Mouse (Mus musculus) embryonic facial prominence, embryonic 11.5 days (tissue): Measurements from ENCODE around the gene Sgk2. TPM values are rescaled to one million over a fixed set of nuclear protein-coding genes. Genes with fewer than 3 reads are reported as not detected.

Source experiments
- ATAC-seq: fragments of 200-750 bp; cut with Nextera tagmentation; replicated peaks from 2 replicates; pipeline ENCODE4 v1.8.0; 2017; ENCODE audit warnings: low read depth; ENCODE audit not compliant: insufficient number of reproducible peaks, low FRiP score, low TSS enrichment
- DNase-seq: peaks from one replicate; pipeline ENCODE4 v3.0.0-alpha.2; 2015; ENCODE audit warnings: low spot score
- H3K27ac ChIP-seq: fragments of 300-500 bp; sonication (generic); replicated peaks from 2 replicates; pipeline ENCODE4 v1.5.1; 2014; ENCODE audit warnings: mild to moderate bottlenecking, low read depth, low read length, control low read depth
- H3K27me3 ChIP-seq: fragments of 300-500 bp; sonication (generic); 2 replicates; pipeline ENCODE4 v1.6.1; 2014; ENCODE audit warnings: mild to moderate bottlenecking, low read length, moderate library complexity, mixed read lengths; ENCODE audit not compliant: control insufficient read depth, insufficient read depth
- H3K36me3 ChIP-seq: fragments of 300-500 bp; sonication (generic); replicated peaks from 2 replicates; pipeline ENCODE4 v1.6.1; 2014; ENCODE audit warnings: low read depth, mild to moderate bottlenecking, low read length, moderate library complexity, mixed read lengths; ENCODE audit not compliant: control insufficient read depth, insufficient read depth
- H3K4me1 ChIP-seq: fragments of 300-500 bp; sonication (generic); 2 replicates; pipeline ENCODE4 v1.6.1; 2014; ENCODE audit warnings: low read length, mixed read lengths; ENCODE audit not compliant: control insufficient read depth, insufficient read depth
- H3K4me2 ChIP-seq: fragments of 300-500 bp; sonication (generic); 2 replicates; pipeline ENCODE4 v1.6.1; 2014; ENCODE audit warnings: low read depth, mild to moderate bottlenecking, control low read depth, low read length, moderate library complexity
- H3K4me3 ChIP-seq: fragments of 300-500 bp; sonication (generic); 2 replicates; pipeline ENCODE4 v1.5.1; 2014; ENCODE audit warnings: low read depth, low read length, control low read depth
- H3K9ac ChIP-seq: fragments of 300-500 bp; sonication (generic); replicated peaks from 2 replicates; pipeline ENCODE4 v1.6.1; 2014; ENCODE audit warnings: mild to moderate bottlenecking, control low read depth, low read length
- H3K9me3 ChIP-seq: fragments of 300-500 bp; sonication (generic); replicated peaks from 2 replicates; pipeline ENCODE4 v1.6.1; 2016; ENCODE audit warnings: mild to moderate bottlenecking, low read length, inconsistent platforms, mixed read lengths; ENCODE audit not compliant: control insufficient read depth
- WGBS: fragments of 180-500 bp; shearing (Covaris S2); extraction: QIAGEN DNeasy Blood & Tissue Kit; methylation state at CpG from one replicate; pipeline ENCODE4 v1.1.7; 2014; 5-methylcytosine and 5-hydroxymethylcytosine counted together
- polyA plus RNA-seq: library from polyadenylated mRNA; unstranded; fragments of >200 nt; fragmentation: Nextera tagmentation; extraction: Ambion mirVana; gene quantifications from 2 replicates; pipeline ENCODE4 v1.2.1, GENCODE M21; 2014

Gene Sgk2
- polyA plus RNA-seq, 1 experiment from 2014 or later = not detected

- Histone ChIP-seq H3K4me1 (no peaks in the 10 kb centered on the region), H3K36me3 (no peaks in the 10 kb centered on the region; the same call in 1 of the 2 replicates), H3K27me3 (no peaks in the 10 kb centered on the region), H3K4me2 (no peak overlapping the region), H3K9ac (no peak overlapping the region), H3K27ac (no peak overlapping the region), H3K4me3 (no peak overlapping the region), H3K9me3 (no peaks in the 10 kb centered on the region)
- DNase-seq (no peak), ATAC-seq (no peak)
- WGBS = 80% methylated on average over 8 of the region's 8 CpGs
Measured at GRCm38 (mm10) chr2:163061203-163062118, 74.3 kb downstream of the Sgk2 start.

GRCm38 (mm10) chr2:163062119-163062508 is 75.0 kb downstream of the Sgk2 start:
- no peak overlapping the region for H3K27ac ChIP-seq
- H3K9ac ChIP-seq = no peak overlapping the region
- no peaks in the 10 kb centered on the region for H3K27me3 ChIP-seq
- 77% methylated on average over 6 of the region's 6 CpGs for WGBS
- DNase-seq (no peak), ATAC-seq (no peak)
- H3K4me1 ChIP-seq = no peaks in the 10 kb centered on the region
- H3K36me3 ChIP-seq = no peaks in the 10 kb centered on the region; the same call in 1 of the 2 replicates
- no peak overlapping the region for H3K4me3 ChIP-seq
- H3K4me2 ChIP-seq = no peak overlapping the region
- no peaks in the 10 kb centered on the region for H3K9me3 ChIP-seq

Other genes starting within 250 kb of the Sgk2 start
- 301 and 327 TPM in 2 replicates for gene Srsf6, start 55.8 kb upstream of the Sgk2 start, polyA plus RNA-seq
- gene L3mbtl1, start 43.9 kb upstream of the Sgk2 start, polyA plus RNA-seq = 0.06 and 0.15 TPM in 2 replicates
- 60.4 and 61.6 TPM in 2 replicates for gene Ift52, start 30.0 kb downstream of the Sgk2 start, polyA plus RNA-seq
- gene Mybl2, start 67.4 kb downstream of the Sgk2 start, polyA plus RNA-seq = 25.6 TPM in 2 replicates
- not detected in 2 replicates for gene Gtsf1l, start 100.5 kb downstream of the Sgk2 start, polyA plus RNA-seq
- gene Tox2, start 215.8 kb downstream of the Sgk2 start, polyA plus RNA-seq = 10.8 and 13.2 TPM in 2 replicates